Mouse (Mus musculus): Measurements from ENCODE around the gene Rtl8b.

- TF ChIP-seq CTCF (IDR thresholded peaks at IDR 0.05; ENCODE audit: low read depth) (no peak), EP300 (IDR thresholded peaks at IDR 0.05; ENCODE audit: low read depth) (no peak)
Observed at GRCm38 (mm10) chrX:53645885-53646284, 24.3 kb downstream of the Rtl8b start.
